Mouse (Mus musculus) spleen, postnatal 36 days (tissue): ENCODE results near the gene Bri3.
A peak's percentile ranks its signal among the peaks of the same experiment; 100 is the strongest.

ENCODE experiments used
- DNase-seq, 2 experiments: peaks; one replicate each; pipeline ENCODE4 v3.0.0; 2022; ENCODE audit warnings: low spot score in 2 of 2, mixed read lengths in 1 of 2

Bri3 gene

GRCm38 (mm10) chr5:144261829-144262228 lies 17.6 kb downstream of the Bri3 start:
- no peak for DNase-seq

GRCm38 (mm10) chr5:144263082-144263481 lies 18.8 kb downstream of the Bri3 start:
- DNase-seq, result no peak

GRCm38 (mm10) chr5:144263496-144263895 lies 19.3 kb downstream of the Bri3 start:
- no peak for DNase-seq

- peak in 1 of 2 experiments; percentile 19 for DNase-seq
Observed at GRCm38 (mm10) chr5:144267535-144268241, 23.5 kb downstream of the Bri3 start.

- no peak for DNase-seq
Observed at GRCm38 (mm10) chr5:144269926-144270325, 25.7 kb downstream of the Bri3 start.

GRCm38 (mm10) chr5:144270420-144270819 lies 26.2 kb downstream of the Bri3 start:
- no peak for DNase-seq

- DNase-seq, result no peak
Observed at GRCm38 (mm10) chr5:144271118-144271517, 26.9 kb downstream of the Bri3 start.

- DNase-seq, result no peak
Observed at GRCm38 (mm10) chr5:144271772-144272171, 27.5 kb downstream of the Bri3 start.

GRCm38 (mm10) chr5:144274904-144275303 lies 30.7 kb downstream of the Bri3 start:
- no peak for DNase-seq

GRCm38 (mm10) chr5:144276898-144277630 lies 32.8 kb downstream of the Bri3 start:
- DNase-seq, result peak; percentile 65 to 72

- no peak for DNase-seq
Observed at GRCm38 (mm10) chr5:144278374-144278960, 34.2 kb downstream of the Bri3 start.

GRCm38 (mm10) chr5:144279081-144279541 lies 34.9 kb downstream of the Bri3 start:
- DNase-seq, result no peak

GRCm38 (mm10) chr5:144279926-144280325 lies 35.7 kb downstream of the Bri3 start:
- no peak for DNase-seq

GRCm38 (mm10) chr5:144282470-144283260 lies 38.4 kb downstream of the Bri3 start:
- DNase-seq, result no peak

- peak; percentile 46 to 54 for DNase-seq
Observed at GRCm38 (mm10) chr5:144283551-144284031, 39.4 kb downstream of the Bri3 start.

GRCm38 (mm10) chr5:144284599-144284998 lies 40.4 kb downstream of the Bri3 start:
- DNase-seq, result no peak

- DNase-seq, result no peak
Observed at GRCm38 (mm10) chr5:144286591-144287266, 42.5 kb downstream of the Bri3 start.

- DNase-seq, result no peak
Observed at GRCm38 (mm10) chr5:144287267-144287820, 43.1 kb downstream of the Bri3 start.

- no peak for DNase-seq
Observed at GRCm38 (mm10) chr5:144288391-144288790, 44.2 kb downstream of the Bri3 start.

GRCm38 (mm10) chr5:144289769-144290440 lies 45.7 kb downstream of the Bri3 start:
- no peak for DNase-seq
